Mouse (Mus musculus): ENCODE data around the gene Gm20479.

The Gm20479 gene

DNA sequence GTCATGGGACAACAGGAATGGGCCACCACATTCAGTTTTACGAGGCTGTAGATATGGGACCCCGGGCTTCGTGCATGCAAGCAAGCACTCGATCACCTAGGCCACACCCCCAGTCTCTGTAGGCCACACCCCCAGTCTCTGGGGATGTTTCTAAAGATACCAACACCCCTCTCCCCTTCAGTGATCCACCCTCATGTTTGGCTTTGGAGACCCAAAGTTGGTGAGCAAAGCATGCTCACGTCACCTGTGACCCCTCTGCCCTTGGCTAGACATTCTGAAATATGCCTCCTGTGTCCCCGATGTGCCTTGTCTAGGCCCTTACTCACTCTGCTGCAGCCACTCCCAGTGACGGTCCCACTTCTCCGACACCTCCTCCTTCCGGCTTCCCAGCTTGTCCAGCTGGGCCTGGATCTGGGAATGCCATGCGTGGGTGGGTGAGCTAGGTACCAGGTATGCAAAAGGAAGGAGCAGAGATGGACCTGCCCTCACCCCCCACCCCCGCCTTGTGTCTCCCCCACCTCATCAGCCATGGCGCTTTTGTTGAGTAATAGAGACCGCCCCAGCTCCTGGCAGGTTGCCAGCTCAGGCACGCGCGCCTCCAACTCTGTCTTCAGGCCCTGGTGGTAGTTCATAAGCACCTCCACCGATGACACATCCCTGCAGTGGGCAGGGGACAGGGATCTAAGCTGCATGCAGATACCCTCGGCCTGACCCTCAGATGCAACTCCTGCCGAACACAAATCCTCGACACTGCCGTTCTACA, 9.0 kb upstream of the Gm20479 start:
- no peak for DNase-seq

DNA sequence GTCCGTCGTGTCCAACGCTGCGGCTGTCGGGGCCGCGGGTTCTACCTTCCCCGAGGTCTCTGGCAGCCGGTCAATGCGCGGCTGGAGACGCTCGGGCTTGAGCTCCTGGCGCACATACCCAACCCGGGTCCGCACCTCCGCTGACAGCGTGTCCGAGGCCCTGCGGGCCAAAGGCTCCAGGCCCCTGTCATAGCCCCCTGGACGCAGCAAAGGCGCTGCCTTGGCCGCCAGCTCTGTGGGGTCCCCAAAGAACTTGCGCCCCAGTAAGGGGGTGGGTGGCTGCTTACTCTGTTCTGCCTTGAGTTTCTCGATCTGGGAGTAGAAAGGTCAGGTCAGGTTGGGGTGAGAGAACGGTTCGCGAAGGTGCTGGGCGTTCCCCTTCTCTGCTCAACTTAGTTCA, 7.2 kb upstream of the Gm20479 start:
- no peak for DNase-seq

- peak; percentile 99 for DNase-seq
Measured at GRCm38 (mm10) chr7:27361283-27361946, 4.2 kb upstream of the Gm20479 start.

- DNase-seq = no peak
Measured at GRCm38 (mm10) chr7:27360749-27361148, 3.5 kb upstream of the Gm20479 start.

DNA sequence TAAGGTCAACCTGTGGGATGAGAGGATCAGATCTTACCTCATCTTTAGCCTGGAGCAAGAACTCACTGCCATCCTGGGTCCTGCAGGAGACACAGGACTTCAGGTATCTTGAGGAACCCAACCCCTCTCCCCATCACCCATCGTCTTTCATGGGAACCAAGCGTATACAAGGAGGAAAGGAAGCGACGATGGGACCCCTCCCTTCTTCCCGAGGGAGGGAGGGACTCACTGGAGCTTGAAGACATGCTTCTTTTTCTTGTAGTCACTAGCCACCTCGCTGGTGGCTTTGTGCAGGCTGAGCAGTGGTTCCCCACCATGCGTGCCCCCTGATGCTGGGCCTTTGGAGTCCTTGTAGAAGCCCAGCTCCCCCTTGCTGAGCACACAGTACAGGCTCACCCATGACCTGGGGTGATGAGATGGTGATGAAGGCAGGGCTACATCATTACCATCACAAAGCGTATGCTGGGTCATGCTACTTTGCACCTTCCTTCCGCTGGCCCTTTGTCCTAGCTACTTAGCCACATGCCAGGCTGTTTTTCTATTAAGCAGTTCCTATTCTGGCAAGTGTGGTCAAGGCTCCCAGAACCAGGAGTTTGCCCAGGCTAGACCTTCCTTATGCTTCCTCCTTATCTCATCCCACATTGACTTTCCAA, 2.6 kb upstream of the Gm20479 start:
- no peak for DNase-seq

GRCm38 (mm10) chr7:27359162-27359561, 1.9 kb upstream of the Gm20479 start:
- DNase-seq = no peak

GRCm38 (mm10) chr7:27357595-27357978, 368 bp upstream of the Gm20479 start:
- no peak for DNase-seq

- no peak for DNase-seq
Measured at GRCm38 (mm10) chr7:27356248-27356647, 971 bp downstream of the Gm20479 start.

DNA sequence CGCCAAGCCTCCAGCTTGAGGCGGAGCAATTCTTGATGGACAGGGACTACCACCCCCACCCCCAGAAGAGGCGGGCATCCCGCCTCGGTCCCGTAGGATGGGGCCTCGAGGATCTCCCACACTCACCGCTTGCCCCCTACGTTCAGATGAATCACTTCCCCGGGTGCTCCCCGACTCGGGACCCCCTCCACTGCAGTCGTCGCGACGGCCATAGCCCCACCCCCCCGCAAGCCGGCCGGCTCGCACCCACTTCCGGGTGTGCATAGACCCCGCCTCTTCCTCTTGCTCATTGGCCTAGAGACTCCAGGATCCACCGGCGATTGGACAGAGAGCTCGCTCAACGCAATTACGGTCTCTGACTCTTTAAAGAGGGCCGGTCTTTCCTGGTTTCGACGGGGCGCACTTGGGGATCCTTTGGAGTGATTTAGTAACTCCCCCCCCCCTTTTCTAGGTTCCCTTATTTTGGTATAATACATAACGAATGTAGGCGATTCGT, 1.4 kb downstream of the Gm20479 start, which contains the start of gene Shkbp1:
Gene Shkbp1 (minus strand): TSS at position 275 of the 496 bp plus-strand sequence.
- DNase-seq = peak; percentile 92

GRCm38 (mm10) chr7:27355261-27355660, 2.0 kb downstream of the Gm20479 start:
- no peak for DNase-seq

DNA sequence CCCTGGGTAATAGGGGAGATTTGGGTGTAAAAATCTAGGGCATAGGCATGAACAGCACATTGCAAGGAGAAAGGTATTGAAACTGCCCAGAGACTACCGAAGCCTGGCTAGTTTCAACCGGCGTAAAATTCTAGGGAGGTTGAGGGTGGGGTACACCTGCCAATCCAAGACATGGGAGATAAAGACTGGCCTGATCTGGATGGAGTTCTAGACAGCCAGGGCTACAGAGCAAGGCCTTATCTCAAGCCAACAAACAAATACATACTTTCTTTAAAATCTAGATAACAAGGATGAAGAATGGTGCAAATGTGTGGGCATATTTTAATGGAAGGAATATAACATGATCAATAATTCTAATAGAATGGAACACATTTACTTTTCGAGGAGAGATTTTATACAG, 2.4 kb downstream of the Gm20479 start:
- no peak for DNase-seq

GRCm38 (mm10) chr7:27354144-27354543, 3.1 kb downstream of the Gm20479 start:
- no peak for DNase-seq

DNA sequence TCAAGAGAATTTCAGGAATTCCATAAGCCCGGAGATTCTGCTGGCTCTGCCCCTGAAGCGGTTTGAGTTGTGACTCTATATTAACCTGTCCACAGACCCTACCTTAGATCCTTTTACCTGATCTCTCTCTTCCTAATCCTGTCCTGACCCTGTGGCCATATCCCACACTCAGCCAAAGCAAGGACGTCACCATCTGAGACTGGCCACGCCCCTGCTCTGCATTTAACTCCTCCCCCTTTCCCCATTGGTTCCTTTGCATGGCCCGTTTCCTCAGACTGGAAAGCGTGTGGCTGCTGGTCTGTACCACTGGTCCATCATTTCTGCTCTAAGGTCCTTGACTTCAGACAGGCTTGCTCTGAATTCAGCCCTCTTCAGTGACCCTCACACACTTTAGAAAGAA, 11.8 kb downstream of the Gm20479 start:
- no peak for DNase-seq

DNA sequence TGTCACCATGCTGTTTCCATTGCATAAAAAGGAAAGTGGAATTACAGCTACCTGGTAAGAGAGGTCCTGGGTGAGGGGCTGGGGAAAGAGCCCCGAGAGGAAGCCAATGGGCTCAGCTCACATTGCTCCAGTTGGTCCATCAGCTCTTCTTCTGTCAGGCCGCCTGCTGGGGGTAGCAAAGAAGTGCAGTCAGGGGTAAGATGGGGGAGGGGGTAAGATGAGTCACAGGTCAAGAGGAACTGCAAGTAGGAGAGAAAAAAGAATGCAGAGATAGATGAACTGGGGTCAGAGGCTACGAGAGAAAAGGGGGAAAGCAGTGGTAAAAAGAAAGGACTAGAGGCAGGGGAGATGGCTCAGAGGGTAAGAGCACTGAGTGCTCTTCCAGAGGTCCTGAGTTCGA, 14.6 kb downstream of the Gm20479 start:
- no peak for DNase-seq

GRCm38 (mm10) chr7:27339519-27339918, 17.7 kb downstream of the Gm20479 start:
- DNase-seq = peak; percentile 85

DNA sequence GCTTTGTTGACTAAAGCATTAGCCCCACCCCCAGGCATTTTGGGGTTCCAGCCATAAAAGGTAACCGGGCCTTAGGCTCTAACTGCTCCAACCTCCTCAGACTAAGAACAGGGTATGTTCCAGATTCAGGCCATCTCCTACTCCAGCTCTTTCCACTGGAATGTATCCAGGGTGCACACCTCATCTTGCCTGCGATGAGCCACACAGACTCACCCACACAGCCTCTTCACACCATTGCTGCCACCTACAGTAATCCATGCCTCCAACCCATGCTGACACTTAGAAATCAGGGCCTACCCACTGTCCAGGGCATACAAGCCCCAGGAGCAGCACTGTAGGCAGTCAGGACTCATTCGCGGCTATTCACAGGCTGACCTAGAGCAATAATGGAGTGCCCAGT, 18.1 kb downstream of the Gm20479 start:
- no peak for DNase-seq

DNA sequence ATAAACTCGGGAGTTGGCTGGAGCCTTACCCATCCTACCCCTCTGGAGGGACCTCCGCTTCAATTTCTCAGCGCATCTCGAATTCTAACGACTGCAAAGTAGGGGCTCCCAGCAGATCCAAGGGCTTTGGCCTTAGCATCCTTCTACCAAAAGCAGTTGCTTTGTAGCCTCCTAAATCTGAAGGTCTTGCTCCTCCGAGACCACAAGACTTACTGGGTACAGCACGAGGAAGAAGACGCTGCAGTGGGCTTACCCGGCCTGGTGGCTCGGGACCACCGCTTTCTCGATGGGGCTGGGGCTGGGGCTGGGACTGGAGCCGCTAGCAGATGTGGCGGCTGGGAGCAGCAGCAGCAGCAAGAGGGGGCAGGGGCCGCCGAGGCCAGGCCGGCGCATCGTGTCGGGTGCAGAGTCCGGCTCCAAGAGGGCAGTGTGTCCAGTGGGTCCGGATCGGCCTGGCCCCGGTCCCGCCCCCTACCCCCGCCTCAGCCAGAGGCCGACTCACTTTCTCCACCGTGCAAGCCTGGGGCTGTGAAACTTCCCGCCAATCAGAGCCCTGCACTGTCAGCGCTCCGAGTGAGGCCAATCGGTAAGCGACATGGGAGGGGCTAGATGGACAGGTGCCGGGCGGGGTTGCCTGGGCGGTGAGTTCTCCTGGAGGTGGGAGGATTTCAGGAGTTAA, 19.9 kb downstream of the Gm20479 start, which contains the start of gene Ltbp4:
Gene Ltbp4 (minus strand): TSS at position 518 of the 679 bp plus-strand sequence.
- no peak for DNase-seq

DNA sequence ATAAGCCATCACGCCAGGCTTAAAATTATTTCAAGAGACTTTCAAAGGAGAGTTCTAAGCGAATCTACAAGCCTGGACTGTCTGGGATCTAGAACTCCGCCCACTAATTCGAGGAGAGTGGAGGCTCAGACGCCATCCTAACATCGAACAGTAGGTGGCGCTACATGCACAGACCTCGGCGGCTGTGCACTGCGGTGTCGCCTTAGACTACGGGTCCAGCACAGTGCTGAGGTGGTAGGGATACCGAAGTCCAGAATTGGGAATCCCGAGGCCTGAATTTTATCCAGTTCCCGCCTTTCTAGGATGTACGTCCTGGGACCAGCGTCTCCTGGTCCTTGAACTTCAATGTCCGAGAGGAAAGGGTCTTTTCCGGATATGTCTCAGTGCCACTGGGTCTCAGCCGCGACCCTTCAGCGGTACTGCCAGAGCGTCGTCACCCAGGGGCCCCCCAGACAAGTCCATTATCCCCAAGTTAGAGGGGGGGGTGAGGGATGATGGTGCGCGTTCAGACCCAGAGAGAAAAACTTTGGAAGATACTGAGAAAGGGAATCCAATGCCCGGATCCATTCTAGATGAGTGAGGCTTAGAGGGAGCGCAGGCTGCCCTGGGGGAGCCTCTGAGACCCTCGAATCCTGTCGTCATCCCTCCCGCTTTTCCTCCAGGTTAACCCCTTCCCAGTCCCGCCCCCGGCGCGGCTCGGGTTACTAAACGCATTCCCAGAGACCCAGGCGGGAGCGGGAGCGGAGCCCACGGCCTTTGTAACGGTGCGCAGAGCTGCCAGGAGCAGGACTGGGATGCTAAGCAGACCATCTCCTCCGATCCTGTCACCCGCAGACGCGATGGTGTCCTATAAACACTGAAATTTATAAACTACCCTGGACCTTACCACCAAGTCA, 21.0 kb downstream of the Gm20479 start:
- peak; percentile 86 for DNase-seq

GRCm38 (mm10) chr7:27335011-27335720, 22.1 kb downstream of the Gm20479 start:
- no peak for DNase-seq

GRCm38 (mm10) chr7:27334405-27334911, 22.8 kb downstream of the Gm20479 start:
- no peak for DNase-seq

GRCm38 (mm10) chr7:27333316-27333941, 23.8 kb downstream of the Gm20479 start:
- no peak for DNase-seq

All from layer of hippocampus, adult 9-11 months (tissue).